Mouse (Mus musculus) heart, adult 2 months (tissue): ENCODE data around the gene 4833427G06Rik. TPM values are rescaled to one million over a fixed set of nuclear protein-coding genes. Genes with fewer than 3 reads are reported as not detected.

Experiments
- DNase-seq, 2 experiments: peaks; one replicate each; pipeline ENCODE4 v3.0.0; 2021
- H3K27ac ChIP-seq: fragments of 200-600 bp; 2 replicates; pipeline ENCODE4 v1.8.1; 2022
- H3K27me3 ChIP-seq: fragments of 200-500 bp; 2 replicates; pipeline ENCODE4 v1.6.1; 2012; ENCODE audit warnings: mild to moderate bottlenecking, low read length, inconsistent platforms, mixed read lengths; ENCODE audit not compliant: control insufficient read depth, insufficient read depth
- H3K36me3 ChIP-seq: fragments of 200-500 bp; 2 replicates; pipeline ENCODE4 v1.6.1; 2012; ENCODE audit warnings: low read length, inconsistent platforms; ENCODE audit not compliant: control insufficient read depth, insufficient read depth
- H3K4me1 ChIP-seq: fragments of 200-500 bp; 2 replicates; pipeline ENCODE4 v1.6.1; 2011; ENCODE audit warnings: low read length; ENCODE audit not compliant: control insufficient read depth, insufficient read depth
- H3K4me3 ChIP-seq: fragments of 200-600 bp; 2 replicates; pipeline ENCODE4 v1.8.1; 2022
- H3K79me2 ChIP-seq: fragments of 200-500 bp; replicated peaks from 2 replicates; pipeline ENCODE4 v1.6.1; 2012; ENCODE audit warnings: mild to moderate bottlenecking, inconsistent platforms, low read length, moderate library complexity, mixed read lengths; ENCODE audit not compliant: control insufficient read depth, insufficient read depth
- H3K9ac ChIP-seq: fragments of 200-500 bp; 2 replicates; pipeline ENCODE4 v1.6.1; 2012; ENCODE audit warnings: low read depth, mild to moderate bottlenecking, control low read depth, inconsistent platforms, low read length, mixed read lengths
- CTCF ChIP-seq: fragments of 200-600 bp; IDR thresholded peaks from 2 replicates; pipeline ENCODE4 v1.8.1; 2022; ENCODE audit warnings: antibody characterized with exemption, mild to moderate bottlenecking, moderate library complexity
- EP300 ChIP-seq: fragments of 200-500 bp; IDR thresholded peaks from 2 replicates; pipeline ENCODE4 v1.6.1; 2011; ENCODE audit warnings: low read depth, low read length, control low read depth; ENCODE audit not compliant: insufficient read depth
- POLR2A ChIP-seq: fragments of 200-500 bp; IDR thresholded peaks from 2 replicates; pipeline ENCODE4 v1.6.1; 2011; ENCODE audit warnings: mild to moderate bottlenecking, low read depth, low read length, control low read depth; ENCODE audit not compliant: insufficient read depth
- WGBS: fragments of 180-500 bp; shearing (Covaris S2); methylation state at CpG from one replicate; pipeline ENCODE4 v1.1.7; 2018; 5-methylcytosine and 5-hydroxymethylcytosine counted together
- intact Hi-C: fragments of 180-260 bp; cut with DNase I; formaldehyde crosslinking; loops from one replicate; pipeline ENCODE4 v1.15.1; 2025
- polyA plus RNA-seq: library from polyadenylated mRNA; depleted of rRNA; stranded (reverse); fragments of >200 nt; gene quantifications from 2 replicates; pipeline ENCODE4 v1.2.3, GENCODE M21; 2012
- total RNA-seq, 2 experiments: library from RNA; stranded (reverse); gene quantifications; 2 replicates each; pipeline ENCODE4 v1.2.3; 2021

Gene 4833427G06Rik
- total and polyA plus RNA-seq, 3 experiments, result 0.12 TPM; not detected in 2

DNA sequence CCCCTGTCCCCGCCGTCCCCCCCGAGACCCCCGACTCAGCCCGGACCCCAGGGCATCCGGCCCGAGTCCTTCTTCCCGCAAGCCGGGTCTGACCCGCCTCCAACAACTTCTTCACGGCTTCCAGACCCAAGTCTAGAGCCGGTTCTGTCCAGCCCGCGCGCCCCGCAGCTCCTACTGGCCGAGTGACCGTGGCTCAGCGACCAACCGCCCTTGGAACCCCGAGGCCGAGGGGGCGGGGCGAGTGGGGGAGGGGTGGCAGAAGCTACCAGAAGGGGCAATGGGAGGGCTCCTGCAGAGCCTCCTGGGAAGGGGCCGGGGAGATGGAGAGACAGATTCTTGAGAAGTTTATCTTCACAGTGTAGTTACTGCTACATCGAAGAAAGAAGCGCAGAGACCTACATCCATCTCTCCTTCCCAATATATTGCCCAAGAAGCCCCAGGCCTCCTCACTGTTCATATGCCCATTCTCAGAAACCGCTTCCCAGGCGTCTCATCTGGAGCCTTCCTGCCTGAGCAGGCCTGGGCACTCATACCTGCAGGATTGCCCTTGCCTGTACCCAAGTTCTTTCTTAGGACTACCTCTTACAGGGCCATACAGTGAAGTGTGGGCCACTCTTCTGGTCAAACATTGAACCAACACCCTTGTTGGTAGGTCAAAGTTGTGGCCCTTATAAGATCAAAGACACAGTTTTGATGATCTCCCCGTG lies 2.1 kb upstream of the 4833427G06Rik start:
- H3K36me3 ChIP-seq, result no peaks in the 10 kb centered on the region; the same call in 1 of the 2 replicates
- DNase-seq, result peak; percentile 7 to 29
- 17% methylated on average over 30 of the region's 30 CpGs for WGBS
- intact Hi-C loops, result no loop called here
- TF ChIP-seq EP300 (no peak), CTCF (no peak), POLR2A (no peak)
- no peaks in the 10 kb centered on the region for H3K4me1 ChIP-seq
- no peaks in the 10 kb centered on the region for H3K79me2 ChIP-seq
- peak overlapping the region; percentile 9 for H3K9ac ChIP-seq
- peak overlapping the region; percentile 55 for H3K4me3 ChIP-seq
- peaks cover 2% of the 10 kb centered on the region for H3K27me3 ChIP-seq
- no peak overlapping the region; the same call in 1 of the 2 replicates for H3K27ac ChIP-seq

GRCm38 (mm10) chr9:51102963-51103807 lies 1.3 kb upstream of the 4833427G06Rik start:
- Histone ChIP-seq H3K27ac (no peak overlapping the region; the same call in 1 of the 2 replicates), H3K4me3 (peak overlapping the region; percentile 55), H3K27me3 (peaks cover 2% of the 10 kb centered on the region), H3K36me3 (no peaks in the 10 kb centered on the region; the same call in 1 of the 2 replicates), H3K4me1 (no peaks in the 10 kb centered on the region), H3K9ac (peak overlapping the region; percentile 9), H3K79me2 (no peaks in the 10 kb centered on the region)
- 4% methylated on average over 44 of the region's 44 CpGs for WGBS
- TF ChIP-seq EP300 (no peak), CTCF (no peak), POLR2A (no peak)
- peak; percentile 41 to 54 for DNase-seq
- intact Hi-C loops, result no loop called here

DNA sequence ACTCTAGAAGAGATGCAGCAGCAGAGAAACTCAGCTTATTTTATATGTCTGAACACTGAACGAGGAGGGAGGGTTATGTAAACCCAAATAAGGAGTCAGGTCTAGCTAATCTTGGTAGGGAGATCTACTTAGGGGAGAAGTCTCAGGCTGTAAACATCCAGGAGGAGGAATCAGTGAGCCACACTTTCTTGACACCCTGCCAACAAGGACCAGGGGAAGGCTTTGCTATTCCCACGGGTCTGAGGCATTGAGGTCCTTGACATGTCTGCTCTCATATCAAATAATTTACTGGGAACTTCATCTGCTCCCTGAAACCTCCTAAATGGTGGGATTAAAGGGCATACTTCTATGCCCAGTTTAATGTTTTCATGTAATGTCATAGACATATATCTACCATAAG lies 5.6 kb downstream of the 4833427G06Rik start:
- Histone ChIP-seq H3K4me1 (no peaks in the 10 kb centered on the region), H3K79me2 (no peaks in the 10 kb centered on the region), H3K27me3 (no peaks in the 10 kb centered on the region), H3K9ac (no peak overlapping the region), H3K4me3 (no peak overlapping the region), H3K27ac (no peak overlapping the region), H3K36me3 (no peaks in the 10 kb centered on the region)
- TF ChIP-seq CTCF (no peak), EP300 (no peak)
- intact Hi-C loops, result no loop called here
- no peak for DNase-seq
- 45% methylated on average over 2 of the region's 2 CpGs for WGBS

DNA sequence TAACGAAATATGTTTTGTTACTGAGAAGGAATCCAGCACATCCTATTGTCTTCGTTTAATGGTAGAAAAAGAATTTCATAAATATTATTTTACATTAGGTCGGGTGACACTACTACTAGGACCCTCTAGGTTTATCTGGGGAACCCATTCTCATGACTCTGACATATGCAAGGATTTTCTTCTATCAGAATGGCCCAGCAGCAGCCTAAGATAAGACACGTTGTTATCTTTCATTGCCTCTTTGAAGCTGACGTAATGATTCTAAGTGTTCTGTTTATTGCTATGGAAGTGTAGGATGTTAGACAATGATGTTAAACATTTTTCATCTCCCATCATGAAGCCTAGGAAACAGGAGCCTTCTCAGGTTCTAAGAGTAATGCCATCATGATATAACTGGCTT lies 8.2 kb downstream of the 4833427G06Rik start:
- H3K4me3 ChIP-seq, result no peak overlapping the region
- no peaks in the 10 kb centered on the region for H3K79me2 ChIP-seq
- no peak overlapping the region for H3K9ac ChIP-seq
- H3K36me3 ChIP-seq, result no peaks in the 10 kb centered on the region
- TF ChIP-seq POLR2A, result no peak
- no peak for TF ChIP-seq CTCF
- TF ChIP-seq EP300, result no peak
- 42% methylated on average over 5 of the region's 5 CpGs for WGBS
- no peak overlapping the region for H3K27ac ChIP-seq
- intact Hi-C loops, result no loop called here
- no peak for DNase-seq
- H3K27me3 ChIP-seq, result no peaks in the 10 kb centered on the region
- H3K4me1 ChIP-seq, result no peaks in the 10 kb centered on the region

- no peak overlapping the region for H3K4me3 ChIP-seq
- DNase-seq, result no peak
- no peak overlapping the region for H3K9ac ChIP-seq
- H3K79me2 ChIP-seq, result no peaks in the 10 kb centered on the region
- peaks cover 2% of the 10 kb centered on the region for H3K4me1 ChIP-seq
- WGBS, result 76% methylated on average over 5 of the region's 5 CpGs
- H3K36me3 ChIP-seq, result no peaks in the 10 kb centered on the region
- intact Hi-C loops, result no loop called here
- TF ChIP-seq POLR2A (no peak), CTCF (no peak), EP300 (no peak)
- no peaks in the 10 kb centered on the region for H3K27me3 ChIP-seq
- H3K27ac ChIP-seq, result no peak overlapping the region
Measured at GRCm38 (mm10) chr9:51081614-51082013, 20.3 kb downstream of the 4833427G06Rik start.

DNA sequence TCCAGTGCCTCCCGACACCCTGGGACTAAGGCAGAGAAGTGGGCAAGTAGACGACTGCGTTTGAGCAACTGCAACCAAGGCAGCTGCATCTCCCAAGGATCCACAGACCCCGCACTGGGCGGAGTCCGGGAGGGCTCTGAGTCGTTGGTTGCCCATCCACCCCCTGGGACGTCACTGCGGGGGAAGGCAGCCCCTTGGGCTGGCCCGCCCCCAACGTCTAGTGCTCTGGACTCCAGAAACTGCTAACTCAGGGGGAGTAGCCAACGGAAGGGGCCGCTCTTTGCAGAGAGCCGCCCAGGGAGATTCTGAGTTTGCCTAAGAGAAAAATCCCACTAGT lies 24.9 kb downstream of the 4833427G06Rik start, which contains the start of gene Layn:
Gene Layn (minus strand): TSS at position 116 of the 337 bp plus-strand sequence.
- WGBS, result 2% methylated on average over 14 of the region's 14 CpGs

More for the DNA sequence above, 24.9 kb downstream of the 4833427G06Rik start, which contains the start of gene Layn:
- TF ChIP-seq POLR2A (peak; percentile 89), CTCF (peak; percentile 35), EP300 (no peak)
- Histone ChIP-seq H3K27me3 (no peaks in the 10 kb centered on the region), H3K79me2 (no peaks in the 10 kb centered on the region), H3K36me3 (no peaks in the 10 kb centered on the region), H3K9ac (peak within 1 kb of the TSS; percentile 67), H3K27ac (peak within 1 kb of the TSS; percentile 71), H3K4me3 (peak within 1 kb of the TSS; percentile 45), H3K4me1 (peaks cover 5% of the 10 kb centered on the region)
- DNase-seq, result peak; percentile 89 to 91
- intact Hi-C loops, result no loop called here
